Mouse (Mus musculus) midbrain, embryonic 11.5 days (tissue): ENCODE results near the gene Ern1. TPM values are rescaled to one million over a fixed set of nuclear protein-coding genes. Genes with fewer than 3 reads are reported as not detected.

Experiments used
- ATAC-seq: fragments of 200-750 bp; cut with Nextera tagmentation; 2 replicates; pipeline ENCODE4 v1.8.0; 2017; ENCODE audit warnings: moderate TSS enrichment, moderate library complexity; ENCODE audit not compliant: low FRiP score
- DNase-seq: peaks from one replicate; pipeline ENCODE4 v3.0.0; 2015; ENCODE audit warnings: low spot score; ENCODE audit errors: missing footprints
- H3K27ac ChIP-seq: fragments of 300-500 bp; sonication (generic); 2 replicates; pipeline ENCODE4 v1.5.1; 2014; ENCODE audit warnings: low read depth, low read length
- H3K27me3 ChIP-seq: fragments of 300-500 bp; sonication (generic); 2 replicates; pipeline ENCODE4 v1.6.1; 2014; ENCODE audit warnings: mild to moderate bottlenecking, low read length, moderate library complexity, mixed read lengths; ENCODE audit not compliant: control insufficient read depth, insufficient read depth
- H3K36me3 ChIP-seq: fragments of 300-500 bp; sonication (generic); 2 replicates; pipeline ENCODE4 v1.6.1; 2014; ENCODE audit warnings: mild to moderate bottlenecking, low read length, moderate library complexity, mixed read lengths; ENCODE audit not compliant: control insufficient read depth, insufficient read depth
- H3K4me1 ChIP-seq: fragments of 300-500 bp; sonication (generic); 2 replicates; pipeline ENCODE4 v1.6.1; 2014; ENCODE audit warnings: low read length; ENCODE audit not compliant: control insufficient read depth, insufficient read depth
- H3K4me2 ChIP-seq: fragments of 300-500 bp; sonication (generic); 2 replicates; pipeline ENCODE4 v1.6.1; 2014; ENCODE audit warnings: mild to moderate bottlenecking, moderate library complexity
- H3K4me3 ChIP-seq: fragments of 300-500 bp; sonication (generic); 2 replicates; pipeline ENCODE4 v1.5.1; 2014; ENCODE audit warnings: low read depth, low read length
- H3K9ac ChIP-seq: fragments of 300-500 bp; sonication (generic); 2 replicates; pipeline ENCODE4 v1.6.1; 2014; ENCODE audit warnings: low read length
- H3K9me3 ChIP-seq: fragments of 300-500 bp; sonication (generic); 2 replicates; pipeline ENCODE4 v1.6.1; 2016; ENCODE audit warnings: low read length; ENCODE audit not compliant: control insufficient read depth
- WGBS: fragments of 180-500 bp; shearing (Covaris S2); extraction: QIAGEN DNeasy Blood & Tissue Kit; methylation state at CpG from one replicate; pipeline ENCODE4 v1.1.7; 2014; 5-methylcytosine and 5-hydroxymethylcytosine counted together
- polyA plus RNA-seq: library from polyadenylated mRNA; unstranded; fragments of >200 nt; fragmentation: Nextera tagmentation; extraction: Ambion mirVana; gene quantifications from 2 replicates; pipeline ENCODE4 v1.2.1, GENCODE M21; 2014

Gene Ern1
- polyA plus RNA-seq, 1 experiment from 2014 or later: 4.6 TPM

- Histone ChIP-seq H3K27ac (no peak overlapping the region), H3K4me2 (no peak overlapping the region), H3K4me3 (no peak overlapping the region), H3K36me3 (no peaks in the 10 kb centered on the region), H3K27me3 (no peaks in the 10 kb centered on the region), H3K9me3 (no peaks in the 10 kb centered on the region), H3K9ac (no peak overlapping the region), H3K4me1 (peaks cover 16% of the 10 kb centered on the region)
- 44% methylated on average over 4 of the region's 4 CpGs for WGBS
- DNase-seq (peak; percentile 79), ATAC-seq (no peak)
These were observed 34.0 kb upstream of the Ern1 start for GRCm38 (mm10) chr11:106521612-106522011.

- H3K9ac ChIP-seq: no peak overlapping the region
- H3K4me2 ChIP-seq: no peak overlapping the region
- 20% methylated on average over 3 of the region's 3 CpGs for WGBS
- no peak overlapping the region for H3K27ac ChIP-seq
- no peaks in the 10 kb centered on the region for H3K36me3 ChIP-seq
- H3K9me3 ChIP-seq: no peaks in the 10 kb centered on the region
- peaks cover 16% of the 10 kb centered on the region for H3K4me1 ChIP-seq
- DNase-seq (no peak), ATAC-seq (no peak)
- H3K4me3 ChIP-seq: no peak overlapping the region
- no peaks in the 10 kb centered on the region for H3K27me3 ChIP-seq
These were observed 32.8 kb upstream of the Ern1 start for GRCm38 (mm10) chr11:106520404-106520803.

GRCm38 (mm10) chr11:106519519-106519918 is 31.9 kb upstream of the Ern1 start:
- no peak overlapping the region for H3K4me2 ChIP-seq
- ATAC-seq: peak; percentile 52; the same call in 1 of the 2 replicates
- H3K9ac ChIP-seq: no peak overlapping the region
- no peaks in the 10 kb centered on the region for H3K27me3 ChIP-seq
- H3K4me3 ChIP-seq: no peak overlapping the region
- no peak overlapping the region for H3K27ac ChIP-seq
- H3K9me3 ChIP-seq: no peaks in the 10 kb centered on the region
- no peak for DNase-seq
- peaks cover 20% of the 10 kb centered on the region for H3K4me1 ChIP-seq
- 51% methylated on average over 4 of the region's 4 CpGs for WGBS
- no peaks in the 10 kb centered on the region for H3K36me3 ChIP-seq

- H3K27ac ChIP-seq: no peak overlapping the region
- no peak overlapping the region for H3K4me2 ChIP-seq
- ATAC-seq: no peak
- H3K9me3 ChIP-seq: no peaks in the 10 kb centered on the region
- 43% methylated on average over 4 of the region's 4 CpGs for WGBS
- H3K4me3 ChIP-seq: no peak overlapping the region
- no peak for DNase-seq
- H3K36me3 ChIP-seq: no peaks in the 10 kb centered on the region
- no peak overlapping the region for H3K9ac ChIP-seq
- no peaks in the 10 kb centered on the region for H3K27me3 ChIP-seq
- peaks cover 20% of the 10 kb centered on the region for H3K4me1 ChIP-seq
These were observed 30.7 kb upstream of the Ern1 start for GRCm38 (mm10) chr11:106518391-106518790.

GRCm38 (mm10) chr11:106515079-106515745 is 27.6 kb upstream of the Ern1 start:
- Histone ChIP-seq H3K4me1 (peaks cover 11% of the 10 kb centered on the region), H3K4me3 (no peak overlapping the region), H3K36me3 (no peaks in the 10 kb centered on the region), H3K4me2 (no peak overlapping the region), H3K9ac (no peak overlapping the region), H3K9me3 (no peaks in the 10 kb centered on the region), H3K27ac (no peak overlapping the region), H3K27me3 (no peaks in the 10 kb centered on the region)
- no peak for DNase-seq
- 72% methylated on average over 16 of the region's 16 CpGs for WGBS
- peak; percentile 50 for ATAC-seq

- Histone ChIP-seq H3K9me3 (no peaks in the 10 kb centered on the region), H3K4me3 (no peak overlapping the region), H3K4me1 (peaks cover 9% of the 10 kb centered on the region; the same call in 1 of the 2 replicates), H3K27me3 (no peaks in the 10 kb centered on the region), H3K36me3 (no peaks in the 10 kb centered on the region), H3K4me2 (no peak overlapping the region), H3K9ac (no peak overlapping the region; the same call in 1 of the 2 replicates), H3K27ac (0 out of 2 replicates have a peak overlapping the region, but pooled peaks have one; percentile 14)
- DNase-seq: no peak
- no peak for ATAC-seq
- WGBS: 56% methylated on average over 5 of the region's 5 CpGs
These were observed 26.8 kb upstream of the Ern1 start for GRCm38 (mm10) chr11:106514446-106514845.

GRCm38 (mm10) chr11:106513166-106513565 is 25.5 kb upstream of the Ern1 start:
- peak; percentile 89 for DNase-seq
- 40% methylated on average over 2 of the region's 2 CpGs for WGBS
- Histone ChIP-seq H3K4me2 (no peak overlapping the region), H3K9ac (no peak overlapping the region), H3K27ac (no peak overlapping the region), H3K36me3 (no peaks in the 10 kb centered on the region; the same call in 1 of the 2 replicates), H3K4me1 (peaks cover 4% of the 10 kb centered on the region; the same call in 1 of the 2 replicates), H3K9me3 (no peaks in the 10 kb centered on the region), H3K4me3 (no peak overlapping the region), H3K27me3 (no peaks in the 10 kb centered on the region)
- ATAC-seq: no peak

- Histone ChIP-seq H3K27ac (no peak overlapping the region), H3K27me3 (no peaks in the 10 kb centered on the region), H3K36me3 (no peaks in the 10 kb centered on the region; the same call in 1 of the 2 replicates), H3K9ac (no peak overlapping the region), H3K4me3 (no peak overlapping the region), H3K9me3 (no peaks in the 10 kb centered on the region), H3K4me1 (peaks cover 4% of the 10 kb centered on the region; the same call in 1 of the 2 replicates), H3K4me2 (no peak overlapping the region)
- DNase-seq (no peak), ATAC-seq (no peak)
- 94% methylated on average over 7 of the region's 7 CpGs for WGBS
These were observed 24.3 kb upstream of the Ern1 start for GRCm38 (mm10) chr11:106512006-106512390.

GRCm38 (mm10) chr11:106511236-106512005 is 23.8 kb upstream of the Ern1 start:
- H3K9ac ChIP-seq: no peak overlapping the region
- H3K27me3 ChIP-seq: no peaks in the 10 kb centered on the region
- H3K27ac ChIP-seq: no peak overlapping the region
- DNase-seq (no peak), ATAC-seq (no peak)
- 91% methylated on average over 14 of the region's 14 CpGs for WGBS
- H3K4me1 ChIP-seq: peaks cover 4% of the 10 kb centered on the region; the same call in 1 of the 2 replicates
- H3K36me3 ChIP-seq: no peaks in the 10 kb centered on the region; the same call in 1 of the 2 replicates
- no peaks in the 10 kb centered on the region for H3K9me3 ChIP-seq
- no peak overlapping the region for H3K4me3 ChIP-seq
- H3K4me2 ChIP-seq: no peak overlapping the region
